Comparison of ENCODE assay signal across 19 mouse cellular contexts in genomic region chr10:19119281-19120049, GRCm38 (mm10).
DNase-seq lines count a peak whose midpoint lies in the region; ATAC-seq and TF ChIP-seq lines count a peak whose summit lies in the region.
"Had no signal": no experiment of that assay in that cellular context is flagged by ENCODE, and none has a peak within 500 bp of the region (broad histone marks: within the 10 kb centered on the region; RNA-seq: fewer than 3 reads in every experiment).

No protein-coding gene starts in this region.

- peak; percentile 13 to 17 for DNase-seq in B cell, adult 2 months
- no peak for DNase-seq in gastrocnemius, adult 2 months
- no peak for DNase-seq in kidney, adult 8-10 months
- DNase-seq: adrenal gland, postnatal 14 days; cerebellum, adult 11-12 months; cerebellum, adult 9-11 months; cerebellum, postnatal 36 days; gastrocnemius, postnatal 36 days; heart, adult 11 months had no signal

- no peak overlapping the region for H3K9ac ChIP-seq in intestine, postnatal 0 days (ENCODE audit: low read depth, low read length)
- H3K9ac ChIP-seq in stomach, embryonic 16.5 days (ENCODE audit: low read length) = no peak overlapping the region
- H3K9ac ChIP-seq: embryonic facial prominence, embryonic 13.5 days; heart, embryonic 13.5 days; hindbrain, embryonic 14.5 days had no signal

- no peaks in the 10 kb centered on the region for H3K9me3 ChIP-seq in intestine, postnatal 0 days (ENCODE audit: control insufficient read depth)
- no peaks in the 10 kb centered on the region for H3K9me3 ChIP-seq in stomach, embryonic 16.5 days (replicated peaks; ENCODE audit: control insufficient read depth, low read length)
- H3K9me3 ChIP-seq: embryonic facial prominence, embryonic 13.5 days; heart, embryonic 13.5 days had no signal

- intact Hi-C loops in gastrocnemius, adult 2 months (cut with DNase I) = no loop called here

- H3K4me1 ChIP-seq in embryonic fibroblast, embryonic 13.5 days (ENCODE audit: control insufficient read depth, insufficient read depth, low read length) = peaks cover 7% of the 10 kb centered on the region
- no peaks in the 10 kb centered on the region for H3K4me1 ChIP-seq in intestine, postnatal 0 days (replicated peaks; ENCODE audit: control insufficient read depth, insufficient read depth, low read length)
- H3K4me1 ChIP-seq in stomach, embryonic 16.5 days (ENCODE audit: control insufficient read depth, insufficient read depth, low read length) = peaks cover 5% of the 10 kb centered on the region; the same call in 1 of the 2 replicates

- H3K27me3 ChIP-seq in intestine, postnatal 0 days (replicated peaks; ENCODE audit: control insufficient read depth, insufficient read depth, low read length) = no peaks in the 10 kb centered on the region
- no peaks in the 10 kb centered on the region for H3K27me3 ChIP-seq in stomach, embryonic 16.5 days (ENCODE audit: control insufficient read depth, insufficient read depth, low read length)
- H3K27me3 ChIP-seq: embryonic facial prominence, embryonic 13.5 days; heart, embryonic 13.5 days; Patski had no signal

- peak; percentile 78 for ATAC-seq in intestine, postnatal 0 days
- ATAC-seq in stomach, embryonic 16.5 days (ENCODE audit: insufficient read depth, low FRiP score) = peak; percentile 59; the same call in 1 of the 2 replicates
- ATAC-seq in monocyte, adult 5-6 weeks (replicated peaks; ENCODE audit: insufficient number of reproducible peaks, low FRiP score, low TSS enrichment, poor library complexity, severe bottlenecking) = no peak
- ATAC-seq: activated CD4-positive, CD25-positive, alpha-beta regulatory T cell, adult 4 months; forebrain, embryonic 14.5 days; Patski had no signal

- TF ChIP-seq CTCF in embryonic fibroblast, embryonic 13.5 days (IDR thresholded peaks at IDR 0.05; ENCODE audit: borderline replicate concordance, insufficient read depth, low read length) = no peak
- TF ChIP-seq CTCF in intestine, postnatal 0 days (IDR thresholded peaks at IDR 0.05; ENCODE audit: low read depth) = no peak
- no peak for TF ChIP-seq CTCF in gastrocnemius, adult 2 months (IDR thresholded peaks at IDR 0.05)

- 50% methylated on average over 8 of the region's 8 CpGs for WGBS in intestine, postnatal 0 days
- 65% methylated on average over 8 of the region's 8 CpGs for WGBS in stomach, embryonic 16.5 days

- H3K4me3 ChIP-seq in embryonic fibroblast, embryonic 13.5 days (ENCODE audit: insufficient read depth, low read length) = no peak overlapping the region
- H3K4me3 ChIP-seq in intestine, postnatal 0 days (ENCODE audit: low read depth, low read length) = no peak overlapping the region
- no peak overlapping the region for H3K4me3 ChIP-seq in stomach, embryonic 16.5 days (replicated peaks; ENCODE audit: low read length)
- H3K4me3 ChIP-seq in gastrocnemius, adult 2 months = no peak overlapping the region
- H3K4me3 ChIP-seq: embryonic facial prominence, embryonic 13.5 days; heart, embryonic 13.5 days had no signal

- no peaks in the 10 kb centered on the region for H3K36me3 ChIP-seq in intestine, postnatal 0 days (ENCODE audit: control insufficient read depth, insufficient read depth)
- H3K36me3 ChIP-seq in stomach, embryonic 16.5 days (ENCODE audit: control insufficient read depth, insufficient read depth, low read length) = no peaks in the 10 kb centered on the region
- H3K36me3 ChIP-seq: embryonic facial prominence, embryonic 13.5 days; heart, embryonic 13.5 days had no signal

- peak overlapping the region; percentile 20 for H3K27ac ChIP-seq in embryonic fibroblast, embryonic 13.5 days (ENCODE audit: insufficient read depth, low read length)
- no peak overlapping the region; the same call in 1 of the 2 replicates for H3K27ac ChIP-seq in intestine, postnatal 0 days (ENCODE audit: low read depth, low read length)
- H3K27ac ChIP-seq in stomach, embryonic 16.5 days (ENCODE audit: low read length) = no peak overlapping the region
- no peak overlapping the region for H3K27ac ChIP-seq in gastrocnemius, adult 2 months
- H3K27ac ChIP-seq: embryonic facial prominence, embryonic 13.5 days; heart, embryonic 13.5 days; hindbrain, embryonic 14.5 days had no signal

- no peak overlapping the region for H3K4me2 ChIP-seq in intestine, postnatal 0 days (replicated peaks; ENCODE audit: low read depth)
- H3K4me2 ChIP-seq in stomach, embryonic 16.5 days (ENCODE audit: low read depth, low read length) = no peak overlapping the region
- H3K4me2 ChIP-seq: embryonic facial prominence, embryonic 13.5 days; heart, embryonic 13.5 days; hindbrain, embryonic 14.5 days had no signal

- no peak for TF ChIP-seq POLR2A in embryonic fibroblast, embryonic 13.5 days (IDR thresholded peaks at IDR 0.05; ENCODE audit: low read depth, low read length)

Comparison
In these comparisons a context has a peak if more than half of its experiments do, and no peak if none do; other contexts are left out.
1. DNase-seq: peak in B cell, adult 2 months (2 of 2); none in gastrocnemius, adult 2 months (single experiment) and kidney, adult 8-10 months (0 of 2).